In genomic region chr7:107668514-107668913, GRCm38 (mm10) we compare ENCODE assay signal across 24 mouse cellular contexts. TPM values are rescaled to one million over a fixed set of nuclear protein-coding genes. Genes with fewer than 3 reads are reported as not detected.
DNase-seq lines count a peak whose midpoint lies in the region; ATAC-seq and TF ChIP-seq lines count a peak whose summit lies in the region.
"Had no signal": no experiment of that assay in that cellular context is flagged by ENCODE, and none has a peak within 500 bp of the region (broad histone marks: within the 10 kb centered on the region; RNA-seq: fewer than 3 reads in every experiment).

No protein-coding gene starts in this region.

- no peak for ATAC-seq in intestine, postnatal 0 days
- ATAC-seq in intestine, embryonic 16.5 days: no peak
- ATAC-seq in monocyte, adult 5-6 weeks (replicated peaks; ENCODE audit: insufficient number of reproducible peaks, low FRiP score, low TSS enrichment, poor library complexity, severe bottlenecking): peak; percentile 50; the same call in 1 of the 2 replicates
- ATAC-seq: forebrain, embryonic 16.5 days had no signal

- no peaks in the 10 kb centered on the region for H3K36me3 ChIP-seq in intestine, postnatal 0 days (ENCODE audit: control insufficient read depth, insufficient read depth)
- H3K36me3 ChIP-seq in intestine, embryonic 16.5 days (ENCODE audit: control insufficient read depth, insufficient read depth, low read length): no peaks in the 10 kb centered on the region
- H3K36me3 ChIP-seq in CH12.LX (replicated peaks in 1 of 2; ENCODE audit: control insufficient read depth in 1 of 2, insufficient read depth in 1 of 2, low read length in 1 of 2): peaks cover 11 to 89% of the 10 kb centered on the region in 2 experiments
- H3K36me3 ChIP-seq: forebrain, embryonic 12.5 days; hindbrain, embryonic 15.5 days had no signal

- DNase-seq in CH12.LX (ENCODE audit: extremely low read depth): peak; percentile 48
- DNase-seq in kidney, postnatal 36 days: no peak
- DNase-seq in kidney, adult 8-10 months: no peak
- no peak for DNase-seq in kidney, postnatal 10 days
- DNase-seq: adrenal gland, adult 2 months; adrenal gland, postnatal 25 days; cerebellum, adult 18-20 months; cerebellum, adult 9-11 months; cerebellum, postnatal 36 days; gastrocnemius, adult 2 months; gastrocnemius, postnatal 25 days; heart, adult 11 months; heart, postnatal 36 days had no signal

- no peak for TF ChIP-seq RAD21 in CH12.LX (IDR thresholded peaks at IDR 0.05; ENCODE audit: low read depth, low read length)

- dilution Hi-C loops in CH12.LX (cut with MboI; ENCODE audit: extremely low pct_ligation_motif_present, extremely low pct_unique_long_range_greater_than_20kb, low sequenced_read_pairs): no loop called here

- no peak overlapping the region for H3K27ac ChIP-seq in intestine, postnatal 0 days (ENCODE audit: low read depth, low read length)
- no peak overlapping the region for H3K27ac ChIP-seq in intestine, embryonic 16.5 days (ENCODE audit: low read length)
- H3K27ac ChIP-seq in CH12.LX (ENCODE audit: insufficient read depth, low read depth): no peak overlapping the region
- H3K27ac ChIP-seq: embryonic facial prominence, embryonic 13.5 days; forebrain, embryonic 12.5 days; gastrocnemius, adult 2 months; heart, embryonic 13.5 days; hindbrain, embryonic 15.5 days had no signal

- peaks cover 12% of the 10 kb centered on the region for H3K4me1 ChIP-seq in intestine, postnatal 0 days (replicated peaks; ENCODE audit: control insufficient read depth, insufficient read depth, low read length)
- H3K4me1 ChIP-seq in intestine, embryonic 16.5 days (ENCODE audit: control insufficient read depth, insufficient read depth, low read length): peaks cover 26% of the 10 kb centered on the region
- H3K4me1 ChIP-seq in CH12.LX (ENCODE audit: control insufficient read depth in 1 of 2, insufficient read depth in 2 of 2): peaks cover 24 to 73% of the 10 kb centered on the region in 2 experiments

- TF ChIP-seq EP300 in CH12.LX (IDR thresholded peaks at IDR 0.05; ENCODE audit: low read length): peak; percentile 53

- WGBS in intestine, postnatal 0 days: 49% methylated on average over 5 of the region's 5 CpGs
- WGBS in intestine, embryonic 16.5 days: 80% methylated on average over 5 of the region's 5 CpGs

- H3K9me3 ChIP-seq in intestine, postnatal 0 days (ENCODE audit: control insufficient read depth): no peaks in the 10 kb centered on the region
- H3K9me3 ChIP-seq in intestine, embryonic 16.5 days (ENCODE audit: control insufficient read depth, low read length): no peaks in the 10 kb centered on the region
- H3K9me3 ChIP-seq in CH12.LX (replicated peaks; ENCODE audit: low read length): no peaks in the 10 kb centered on the region
- H3K9me3 ChIP-seq: embryonic facial prominence, embryonic 13.5 days; forebrain, embryonic 12.5 days; heart, embryonic 13.5 days; hindbrain, embryonic 15.5 days had no signal

- in situ Hi-C loops in CH12.LX (cut with MboI; ENCODE audit: low pct_ligation_motif_present, low pct_unique_long_range_greater_than_20kb, low sequenced_read_pairs): no loop called here

- no peak for TF ChIP-seq CTCF in intestine, postnatal 0 days (IDR thresholded peaks at IDR 0.05; ENCODE audit: low read depth)
- TF ChIP-seq CTCF in CH12.LX (conservative IDR thresholded peaks at IDR 0.05 in 1 of 2, IDR thresholded peaks at IDR 0.05 in 1 of 2; ENCODE audit: low read depth in 2 of 2, low read length in 2 of 2): no peak

- H3K4me3 ChIP-seq in intestine, postnatal 0 days (ENCODE audit: low read depth, low read length): no peak overlapping the region
- H3K4me3 ChIP-seq in intestine, embryonic 16.5 days (ENCODE audit: low read length): no peak overlapping the region
- no peak overlapping the region for H3K4me3 ChIP-seq in CH12.LX (replicated peaks in 1 of 3; ENCODE audit: low read depth in 2 of 3, low read length in 2 of 3, poor library complexity in 1 of 3)
- H3K4me3 ChIP-seq: embryonic facial prominence, embryonic 13.5 days; forebrain, embryonic 12.5 days; gastrocnemius, adult 2 months; heart, embryonic 13.5 days; hindbrain, embryonic 15.5 days had no signal

- H3K79me2 ChIP-seq in CH12.LX (replicated peaks; ENCODE audit: control insufficient read depth, extremely low read depth, insufficient read depth, poor library complexity, severe bottlenecking): peaks cover 3% of the 10 kb centered on the region; the same call in 1 of the 2 replicates

- H3K4me2 ChIP-seq in intestine, postnatal 0 days (replicated peaks; ENCODE audit: low read depth): 0 out of 2 replicates have a peak overlapping the region, but pooled peaks have one; percentile 0
- no peak overlapping the region for H3K4me2 ChIP-seq in intestine, embryonic 16.5 days (ENCODE audit: low read depth, low read length)
- no peak overlapping the region for H3K4me2 ChIP-seq in CH12.LX (ENCODE audit: insufficient read depth, low read depth, poor library complexity, severe bottlenecking)
- H3K4me2 ChIP-seq: forebrain, embryonic 12.5 days; heart, embryonic 13.5 days; hindbrain, embryonic 15.5 days had no signal

- TF ChIP-seq POLR2A in CH12.LX (IDR thresholded peaks at IDR 0.05; ENCODE audit: low read depth, low read length): no peak

- no peaks in the 10 kb centered on the region for H3K27me3 ChIP-seq in intestine, postnatal 0 days (replicated peaks; ENCODE audit: control insufficient read depth, insufficient read depth, low read length)
- no peaks in the 10 kb centered on the region for H3K27me3 ChIP-seq in intestine, embryonic 16.5 days (replicated peaks; ENCODE audit: control insufficient read depth, insufficient read depth, low read length)
- H3K27me3 ChIP-seq in CH12.LX (replicated peaks): no peaks in the 10 kb centered on the region
- H3K27me3 ChIP-seq: embryonic facial prominence, embryonic 13.5 days; heart, embryonic 13.5 days; hindbrain, embryonic 15.5 days had no signal

- H3K9ac ChIP-seq in intestine, postnatal 0 days (ENCODE audit: low read depth, low read length): no peak overlapping the region
- H3K9ac ChIP-seq in intestine, embryonic 16.5 days (ENCODE audit: low read depth, low read length): no peak overlapping the region
- no peak overlapping the region for H3K9ac ChIP-seq in CH12.LX (ENCODE audit: insufficient read depth, low read depth)
- H3K9ac ChIP-seq: embryonic facial prominence, embryonic 13.5 days; forebrain, embryonic 12.5 days; heart, embryonic 13.5 days; hindbrain, embryonic 15.5 days had no signal

TF ChIP-seq in CH12.LX, 34 proteins besides CTCF, POLR2A, EP300 and RAD21:
- TF ChIP-seq CHD2 (IDR thresholded peaks at IDR 0.05; ENCODE audit: low read length) (peak; percentile 37; the same call in 1 of the 2 replicates), USF1 (IDR thresholded peaks at IDR 0.05; ENCODE audit: low read depth, low read length) (no peak), POLR2AphosphoS2 (IDR thresholded peaks at IDR 0.05; ENCODE audit: low read depth, low read length) (no peak), SIN3A (IDR thresholded peaks at IDR 0.05; ENCODE audit: low read length) (0 out of 2 replicates have a peak, but pooled peaks have one; percentile 42), IRF4 (IDR thresholded peaks at IDR 0.05; ENCODE audit: low read depth, low read length) (peak; percentile 73), ETS1 (conservative IDR thresholded peaks at IDR 0.05; ENCODE audit: low read depth, low read length) (peak; percentile 71), BHLHE40 (IDR thresholded peaks at IDR 0.05; ENCODE audit: low read depth, low read length) (0 out of 2 replicates have a peak, but pooled peaks have one; percentile 12)
TF ChIP-seq in CH12.LX: peak in this region for 5.

RNA-seq across cellular contexts. Expression of gene 5330417H12Rik, which starts 43.6 kb away (rescaled TPM):
- polyA plus RNA-seq in intestine, postnatal 0 days (2015; fragmentation: Nextera tagmentation; extraction: Ambion mirVana): not detected in 2 replicates
- not detected in 2 replicates for polyA plus RNA-seq in intestine, embryonic 16.5 days (2015; fragmentation: Nextera tagmentation; extraction: Ambion mirVana)
- total RNA-seq in CH12.LX (2012; rRNA removed): 0.13 TPM in 1 of 2 replicates, not detected in the other
- not detected in 2 replicates for total RNA-seq in CH12.LX (2014; rRNA removed)
- not detected in 2 replicates for polyA plus RNA-seq in CH12.LX (2012; ENCODE audit: insufficient read length, low read depth)
- total RNA-seq in monocyte, adult 5-6 weeks (2017): not detected in 3 replicates
- total RNA-seq: adrenal gland, adult 2 months; adrenal gland, postnatal 25 days; ES-E14; gastrocnemius, adult 2 months; gastrocnemius, postnatal 25 days; heart, postnatal 36 days had no signal
- polyA plus RNA-seq: adrenal gland, adult 2 months; embryonic facial prominence, embryonic 13.5 days; forebrain, embryonic 12.5 days; forebrain, embryonic 16.5 days; heart, embryonic 13.5 days; heart, postnatal 0 days; hindbrain, embryonic 11.5 days; hindbrain, embryonic 15.5 days had no signal
